Mouse (Mus musculus) Patski (cell line): ENCODE data around the gene Lamc3. TPM values are rescaled to one million over a fixed set of nuclear protein-coding genes. Genes with fewer than 3 reads are reported as not detected.

ENCODE experiments used
- ATAC-seq: fragments of 100-300 bp; one replicate; pipeline ENCODE4 v1.8.0; 2021
- CTCF ChIA-PET: fragments of 350-600 bp; sonication (Branson Sonifier 250); formaldehyde crosslinking; loops from one replicate; lab custom pipeline; 2022; ENCODE audit warnings: inconsistent platforms; lab: Charles Lee
- POLR2A ChIA-PET: fragments of 350-600 bp; sonication (Branson Sonifier 250); formaldehyde crosslinking; loops from one replicate; lab custom pipeline; 2022; ENCODE audit warnings: antibody characterized with exemption, inconsistent platforms; lab: Charles Lee
- DNase-seq: peaks from one replicate; pipeline ENCODE4 v3.0.0-alpha.2; 2011; ENCODE audit warnings: low read depth, low spot score
- H3K27me3 ChIP-seq: fragments of 371-371 bp; one replicate; pipeline ENCODE4 v1.5.1; 2021
- CTCF ChIP-seq: fragments of 100-300 bp; IDR thresholded peaks from one replicate; pipeline ENCODE4 v1.5.1; 2021
- in situ Hi-C: fragments of 300-500 bp; cut with MboI; formaldehyde crosslinking; loops from 3 replicates; pipeline ENCODE4 v1.11.1; 2018; ENCODE audit warnings: low pct_unique_long_range_greater_than_20kb, mixed read lengths
- polyA plus RNA-seq: library from polyadenylated mRNA; unstranded; gene quantifications from one replicate; pipeline ENCODE4 v1.2.3, GENCODE M21; 2021

The Lamc3 gene
- polyA plus RNA-seq, 1 experiment from 2014 or later: 0.10 TPM

- DNase-seq: no peak
- no peak for TF ChIP-seq CTCF
- in situ Hi-C loops: no loop called here
- ChIA-PET CTCF (interaction anchor here (1.2 to 1.6 kb wide), 3 partner anchors 9 to 49 kb away, joined by 3 read pairs; no protein-coding TSS in a partner anchor), POLR2A (interaction anchor here (0.6 to 0.8 kb wide), 2 partner anchors 26 to 77 kb away, joined by 3 read pairs; no protein-coding TSS in a partner anchor)
- peaks cover 36% of the 10 kb centered on the region for H3K27me3 ChIP-seq
- ATAC-seq: no peak
Measured at GRCm38 (mm10) chr2:31858500-31858899, 28.6 kb upstream of the Lamc3 start.

- DNase-seq (no peak), ATAC-seq (no peak)
- CTCF ChIA-PET: no interaction called here
- in situ Hi-C loops: no loop called here
- peaks cover 22% of the 10 kb centered on the region for H3K27me3 ChIP-seq
- POLR2A ChIA-PET: no interaction called here
- TF ChIP-seq CTCF: no peak
Measured at GRCm38 (mm10) chr2:31862919-31863318, 24.2 kb upstream of the Lamc3 start.

- DNase-seq (no peak), ATAC-seq (no peak)
- peaks cover 22% of the 10 kb centered on the region for H3K27me3 ChIP-seq
- CTCF ChIA-PET: no interaction called here
- TF ChIP-seq CTCF: no peak
- in situ Hi-C loops: no loop called here
- POLR2A ChIA-PET: interaction anchor here (0.6 kb wide), 1 partner anchor 12 kb away, joined by 3 read pairs; no protein-coding TSS in a partner anchor
Measured at GRCm38 (mm10) chr2:31863766-31864165, 23.3 kb upstream of the Lamc3 start.

DNA sequence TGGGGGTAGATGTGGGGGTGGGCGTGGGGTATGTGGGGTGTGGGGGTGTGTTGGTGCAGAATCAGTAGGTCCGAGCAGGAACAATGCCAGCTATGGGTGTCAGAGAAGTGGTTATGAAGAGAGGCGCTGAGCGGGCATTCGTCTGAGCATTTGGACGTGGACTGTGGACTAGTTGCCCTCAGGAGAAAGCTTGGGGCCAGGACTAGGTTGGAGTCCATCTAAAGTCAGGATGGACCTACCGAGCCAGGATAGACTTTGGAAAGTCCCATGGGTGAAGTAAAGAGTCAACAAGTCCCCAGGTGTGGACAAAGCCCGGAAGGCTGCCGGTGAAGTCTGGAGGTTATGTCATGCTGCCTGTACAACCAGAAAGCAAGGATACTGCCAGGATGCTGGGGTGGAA lies 22.2 kb upstream of the Lamc3 start:
- peaks cover 14% of the 10 kb centered on the region for H3K27me3 ChIP-seq
- POLR2A ChIA-PET: no interaction called here
- no peak for TF ChIP-seq CTCF
- CTCF ChIA-PET: no interaction called here
- DNase-seq (no peak), ATAC-seq (no peak)
- in situ Hi-C loops: no loop called here

GRCm38 (mm10) chr2:31865322-31865721 lies 21.8 kb upstream of the Lamc3 start:
- in situ Hi-C loops: no loop called here
- ATAC-seq (no peak), DNase-seq (no peak)
- POLR2A ChIA-PET: interaction anchor here (0.5 kb wide), 1 partner anchor 184 kb away, joined by 3 read pairs; no protein-coding TSS in a partner anchor
- no peak for TF ChIP-seq CTCF
- CTCF ChIA-PET: no interaction called here
- peaks cover 13% of the 10 kb centered on the region for H3K27me3 ChIP-seq

- POLR2A ChIA-PET: interaction anchor here (0.5 kb wide), 1 partner anchor 184 kb away, joined by 3 read pairs; no protein-coding TSS in a partner anchor
- in situ Hi-C loops: no loop called here
- ATAC-seq: no peak
- CTCF ChIA-PET: no interaction called here
- no peak for TF ChIP-seq CTCF
- no peak for DNase-seq
- peaks cover 13% of the 10 kb centered on the region for H3K27me3 ChIP-seq
Measured at GRCm38 (mm10) chr2:31865794-31866193, 21.3 kb upstream of the Lamc3 start.

DNA sequence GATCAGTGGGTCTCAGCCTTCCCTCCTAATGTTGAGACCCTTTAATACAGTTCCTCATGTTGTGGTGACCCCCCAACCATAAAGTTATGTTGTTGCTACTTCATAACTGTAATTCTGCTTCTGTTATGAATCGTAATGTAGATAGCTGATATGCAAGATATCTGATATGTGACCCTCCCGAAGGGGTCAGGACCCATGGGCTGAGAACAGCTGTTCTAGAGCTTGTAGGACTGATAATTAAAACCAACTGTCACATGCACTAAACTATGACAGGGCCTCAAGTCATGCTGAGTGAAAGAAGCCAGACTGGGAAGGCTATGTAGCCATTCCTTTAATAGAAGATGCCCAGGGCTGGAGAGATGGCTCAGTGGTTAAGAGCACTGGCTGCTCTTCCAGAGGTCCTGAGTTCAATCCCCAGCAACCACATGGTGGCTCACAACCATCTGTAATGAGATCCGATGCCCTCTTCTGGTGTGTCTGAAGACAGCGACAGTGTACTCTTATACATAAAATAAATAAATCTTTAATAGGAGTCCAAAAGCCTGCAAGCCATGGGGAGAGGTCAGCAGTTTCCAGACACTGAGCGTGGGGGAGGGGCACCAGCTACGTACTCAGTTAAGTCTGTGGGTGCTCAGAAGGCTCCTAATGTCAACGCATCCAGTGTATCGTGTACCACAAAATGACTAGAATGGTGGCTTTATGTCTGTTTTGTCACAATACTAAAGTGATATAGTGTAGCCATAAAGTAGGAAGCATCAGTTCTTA lies 19.1 kb upstream of the Lamc3 start:
- ChIA-PET POLR2A (no interaction called here), CTCF (no interaction called here)
- no peak for TF ChIP-seq CTCF
- ATAC-seq (no peak), DNase-seq (no peak)
- peaks cover 15% of the 10 kb centered on the region for H3K27me3 ChIP-seq
- in situ Hi-C loops: no loop called here

- CTCF ChIA-PET: no interaction called here
- H3K27me3 ChIP-seq: peaks cover 13% of the 10 kb centered on the region
- ATAC-seq: no peak
- TF ChIP-seq CTCF: no peak
- no peak for DNase-seq
- in situ Hi-C loops: no loop called here
- POLR2A ChIA-PET: no interaction called here
Measured at GRCm38 (mm10) chr2:31868538-31869164, 18.4 kb upstream of the Lamc3 start.

DNA sequence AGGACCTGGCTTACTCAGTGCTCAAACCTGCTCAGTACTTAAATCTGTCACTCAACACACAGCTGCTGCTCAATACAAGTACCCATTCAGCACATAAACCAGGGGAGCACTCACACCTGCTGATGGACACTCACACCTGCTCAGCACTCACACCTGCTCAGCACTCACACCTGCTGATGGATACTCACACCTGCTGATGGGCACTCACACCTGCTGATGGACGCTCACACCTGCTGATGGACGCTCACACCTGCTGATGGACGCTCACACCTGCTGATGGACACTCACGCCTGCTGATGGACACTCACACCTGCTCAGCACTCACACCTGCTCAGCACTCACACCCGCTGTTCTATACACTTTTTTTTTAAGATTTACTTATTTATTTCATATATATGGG lies 17.4 kb upstream of the Lamc3 start:
- DNase-seq (no peak), ATAC-seq (no peak)
- in situ Hi-C loops: no loop called here
- no peak for TF ChIP-seq CTCF
- ChIA-PET CTCF (no interaction called here), POLR2A (no interaction called here)
- H3K27me3 ChIP-seq: peaks cover 20% of the 10 kb centered on the region

DNA sequence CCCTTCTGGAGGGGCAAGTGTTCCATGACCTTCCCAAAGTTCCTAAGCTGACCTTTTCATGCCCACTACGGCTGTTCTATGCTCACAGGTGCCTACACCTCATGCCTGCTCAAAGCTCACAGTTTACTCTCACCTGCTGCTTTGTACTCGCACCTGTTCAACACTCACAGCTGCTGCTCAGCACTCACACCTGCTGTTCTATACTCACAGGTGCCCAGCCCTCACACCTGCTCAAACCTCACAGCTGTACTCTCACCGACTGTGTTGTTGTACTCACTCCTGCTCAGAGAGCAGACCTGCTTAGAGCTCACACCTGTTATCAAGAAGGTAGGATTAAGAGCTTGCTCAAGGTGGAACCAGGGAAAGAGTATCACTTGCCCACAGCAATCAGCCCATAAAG lies 16.4 kb upstream of the Lamc3 start:
- ChIA-PET POLR2A (no interaction called here), CTCF (no interaction called here)
- peaks cover 27% of the 10 kb centered on the region for H3K27me3 ChIP-seq
- in situ Hi-C loops: no loop called here
- DNase-seq (no peak), ATAC-seq (no peak)
- no peak for TF ChIP-seq CTCF

DNA sequence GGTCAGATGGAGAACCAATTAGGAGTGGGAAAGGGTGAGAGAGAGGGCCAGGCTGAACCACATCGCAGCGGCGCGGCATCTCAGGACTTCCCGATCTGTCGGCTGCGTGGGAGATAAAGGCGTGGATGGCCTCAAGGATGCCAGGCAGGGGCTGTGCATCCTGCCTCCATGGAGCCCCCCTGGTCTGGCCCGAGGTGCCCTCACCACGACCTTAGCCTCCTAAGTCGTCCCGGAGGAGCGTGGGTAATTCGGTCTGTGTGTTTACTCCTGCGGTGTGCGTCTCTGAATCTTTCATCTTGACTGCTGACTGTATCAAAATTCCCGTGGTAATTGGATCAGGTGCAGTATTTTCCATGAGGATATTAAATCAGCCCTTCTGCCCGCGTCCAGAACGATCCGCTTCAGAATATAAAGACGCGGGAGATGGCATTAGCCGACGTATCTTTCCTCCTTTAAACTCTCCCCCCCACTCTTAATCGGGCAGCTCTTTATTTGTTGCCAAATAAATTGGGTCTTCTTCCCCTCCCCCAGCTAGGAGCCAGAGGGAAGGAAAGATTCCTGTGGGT lies 12.7 kb upstream of the Lamc3 start:
- in situ Hi-C loops: no loop called here
- CTCF ChIA-PET: no interaction called here
- H3K27me3 ChIP-seq: peaks cover 37% of the 10 kb centered on the region
- ATAC-seq: no peak
- DNase-seq: no peak
- POLR2A ChIA-PET: no interaction called here
- no peak for TF ChIP-seq CTCF
